Mouse (Mus musculus) kidney, embryonic 15.5 days (tissue): Measurements from ENCODE around the gene AI413582. TPM values are rescaled to one million over a fixed set of nuclear protein-coding genes. Genes with fewer than 3 reads are reported as not detected.
A peak's percentile ranks its signal among the peaks of the same experiment; 100 is the strongest.

Experiments used
- ATAC-seq: fragments of 200-750 bp; cut with Nextera tagmentation; replicated peaks from 2 replicates; pipeline ENCODE4 v1.8.0; 2017; ENCODE audit warnings: moderate TSS enrichment; ENCODE audit not compliant: low FRiP score
- H3K27ac ChIP-seq: fragments of 300-500 bp; sonication (generic); 2 replicates; pipeline ENCODE4 v1.5.1; 2015; ENCODE audit warnings: mild to moderate bottlenecking, inconsistent platforms
- H3K27me3 ChIP-seq: fragments of 300-500 bp; sonication (generic); 2 replicates; pipeline ENCODE4 v1.6.1; 2015; ENCODE audit warnings: inconsistent platforms
- H3K36me3 ChIP-seq: fragments of 300-500 bp; sonication (generic); 2 replicates; pipeline ENCODE4 v1.6.1; 2015; ENCODE audit warnings: inconsistent platforms
- H3K4me1 ChIP-seq: fragments of 300-500 bp; sonication (generic); 2 replicates; pipeline ENCODE4 v1.6.1; 2015; ENCODE audit warnings: inconsistent platforms
- H3K4me2 ChIP-seq: fragments of 300-500 bp; sonication (generic); 2 replicates; pipeline ENCODE4 v1.6.1; 2015; ENCODE audit warnings: moderate library complexity, mild to moderate bottlenecking, inconsistent platforms
- H3K4me3 ChIP-seq: fragments of 300-500 bp; sonication (generic); replicated peaks from 2 replicates; pipeline ENCODE4 v1.5.1; 2015; ENCODE audit warnings: mild to moderate bottlenecking, inconsistent platforms
- H3K9ac ChIP-seq: fragments of 300-500 bp; sonication (generic); 2 replicates; pipeline ENCODE4 v1.6.1; 2015; ENCODE audit warnings: mild to moderate bottlenecking, inconsistent platforms
- H3K9me3 ChIP-seq: fragments of 300-500 bp; sonication (generic); replicated peaks from 2 replicates; pipeline ENCODE4 v1.6.1; 2016; ENCODE audit warnings: inconsistent platforms
- WGBS: fragments of 180-500 bp; shearing (Covaris S2); methylation state at CpG from one replicate; pipeline ENCODE4 v1.1.7; 2015; ENCODE audit warnings: mixed read lengths; 5-methylcytosine and 5-hydroxymethylcytosine counted together
- polyA plus RNA-seq: library from polyadenylated mRNA; unstranded; fragments of >200 nt; fragmentation: Nextera tagmentation; extraction: Ambion mirVana; gene quantifications from 2 replicates; pipeline ENCODE4 v1.2.1, GENCODE M21; 2015

Gene AI413582
- polyA plus RNA-seq, 1 experiment from 2014 or later, result 17.3 TPM

DNA sequence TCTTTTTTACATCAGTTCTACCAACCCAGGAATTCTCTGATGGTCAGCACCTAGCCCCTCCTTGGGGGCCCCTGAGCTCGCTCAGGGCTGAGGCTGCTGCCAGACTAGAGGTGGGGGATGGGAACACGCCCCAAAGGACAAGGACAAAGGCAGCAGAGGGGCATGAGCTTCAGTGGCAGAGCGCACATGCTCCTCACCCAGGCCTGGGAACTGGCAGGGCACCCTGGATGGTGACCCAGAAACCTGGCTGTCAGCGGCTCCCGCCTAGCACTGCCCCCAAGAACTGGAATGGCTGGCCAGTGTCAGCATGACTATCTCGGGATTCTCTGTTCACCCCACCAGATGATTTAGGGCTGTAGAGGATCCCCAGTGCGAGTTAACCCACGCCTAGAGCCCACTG lies 16.3 kb downstream of the AI413582 start:
- 48% methylated on average over 8 of the region's 8 CpGs for WGBS
- H3K9ac ChIP-seq, result no peak overlapping the region

DNA sequence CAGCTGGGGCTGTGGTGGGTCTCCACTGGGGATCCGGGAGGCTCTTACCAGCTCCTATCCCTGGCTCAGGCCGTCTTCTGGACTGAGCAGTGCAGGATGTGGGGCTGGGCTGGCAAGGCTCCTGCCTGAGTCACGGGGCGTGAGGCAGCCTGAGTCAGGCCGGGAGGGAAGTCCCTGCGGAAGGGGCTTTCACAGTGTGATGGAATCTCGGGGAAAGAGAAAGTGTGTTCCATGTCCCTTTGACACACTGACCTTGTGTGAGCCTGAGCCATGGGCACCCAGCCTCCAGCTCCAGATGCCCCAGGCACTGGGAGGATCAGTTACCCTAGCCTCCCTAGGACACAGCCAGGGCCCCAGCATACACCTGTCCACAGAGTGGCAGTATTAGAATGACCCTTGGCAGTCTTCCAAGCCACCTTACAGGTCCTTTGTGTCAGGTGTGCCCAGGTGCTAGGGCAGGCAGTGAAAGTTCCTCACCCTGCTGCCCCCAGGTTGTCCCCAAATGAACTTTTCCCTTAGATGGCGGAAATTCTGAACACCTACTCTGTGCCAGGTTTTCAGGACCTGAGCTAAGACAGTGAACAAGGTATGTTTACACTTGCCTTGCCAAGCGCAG lies 18.2 kb downstream of the AI413582 start:
- Histone ChIP-seq H3K27me3 (no peaks in the 10 kb centered on the region), H3K4me3 (no peak overlapping the region), H3K4me1 (peaks cover 22% of the 10 kb centered on the region), H3K36me3 (no peaks in the 10 kb centered on the region), H3K9ac (no peak overlapping the region), H3K4me2 (no peak overlapping the region), H3K27ac (no peak overlapping the region), H3K9me3 (no peaks in the 10 kb centered on the region)
- ATAC-seq, result no peak
- 62% methylated on average over 9 of the region's 9 CpGs for WGBS

More for the DNA sequence above, 16.3 kb downstream of the AI413582 start:
- Histone ChIP-seq H3K27ac (0 out of 2 replicates have a peak overlapping the region, but pooled peaks have one; percentile 3), H3K27me3 (no peaks in the 10 kb centered on the region), H3K36me3 (no peaks in the 10 kb centered on the region), H3K4me2 (no peak overlapping the region), H3K9me3 (no peaks in the 10 kb centered on the region), H3K4me1 (peaks cover 19% of the 10 kb centered on the region), H3K4me3 (no peak overlapping the region)
- ATAC-seq, result no peak

DNA sequence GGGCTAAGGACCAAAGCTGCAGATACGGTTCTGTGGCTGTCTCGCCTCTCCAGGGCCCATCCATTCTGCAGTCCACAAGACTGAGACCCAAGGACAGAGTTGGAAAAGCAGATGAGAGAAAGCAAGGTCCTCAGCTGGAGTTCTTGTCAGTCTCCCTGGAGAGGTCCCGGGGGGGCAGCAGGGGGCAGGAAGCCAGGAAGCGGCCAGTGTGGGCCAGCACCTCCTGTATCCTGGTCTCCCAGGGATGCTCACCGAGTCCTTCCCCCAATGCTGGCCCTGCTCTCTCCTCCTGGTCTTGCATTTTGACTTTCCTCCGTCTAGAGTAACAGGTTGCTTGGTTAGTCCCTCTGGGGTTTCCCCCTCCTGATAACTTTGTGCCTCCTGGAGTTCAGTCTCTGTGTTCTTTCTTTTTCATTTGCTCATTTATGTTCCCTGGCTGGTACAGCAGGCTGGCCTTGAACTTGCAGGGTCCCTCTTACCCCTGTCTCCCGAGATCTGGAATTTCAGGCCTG lies 18.9 kb downstream of the AI413582 start:
- Histone ChIP-seq H3K27me3 (no peaks in the 10 kb centered on the region), H3K36me3 (no peaks in the 10 kb centered on the region), H3K4me1 (peaks cover 22% of the 10 kb centered on the region), H3K27ac (no peak overlapping the region), H3K4me3 (no peak overlapping the region), H3K9me3 (no peaks in the 10 kb centered on the region), H3K4me2 (no peak overlapping the region), H3K9ac (no peak overlapping the region)
- no peak for ATAC-seq
- WGBS, result 63% methylated on average over 7 of the region's 7 CpGs

DNA sequence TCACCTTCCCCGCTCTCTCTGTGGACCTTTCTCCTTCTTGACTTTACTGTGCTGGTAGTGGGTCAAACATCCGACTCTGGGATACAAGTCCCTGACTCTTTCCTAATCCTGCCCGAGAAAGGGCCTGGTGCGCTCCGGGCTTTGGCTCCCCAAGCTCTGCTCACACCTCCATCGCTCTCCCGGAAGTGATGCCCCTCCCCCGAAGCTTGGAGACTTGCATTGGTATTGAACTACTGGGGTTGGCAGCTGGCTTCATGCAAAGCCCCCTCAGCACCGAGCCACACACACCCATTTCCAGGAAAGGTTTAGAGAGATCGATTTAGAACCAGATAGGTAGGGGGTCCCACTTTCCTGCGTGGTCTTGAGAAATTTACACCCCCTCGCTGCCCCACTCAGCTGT lies 19.6 kb downstream of the AI413582 start:
- ATAC-seq, result no peak
- H3K4me1 ChIP-seq, result peaks cover 22% of the 10 kb centered on the region
- H3K9me3 ChIP-seq, result no peaks in the 10 kb centered on the region
- H3K27me3 ChIP-seq, result no peaks in the 10 kb centered on the region
- H3K4me3 ChIP-seq, result no peak overlapping the region
- no peak overlapping the region for H3K4me2 ChIP-seq
- H3K9ac ChIP-seq, result no peak overlapping the region
- no peak overlapping the region for H3K27ac ChIP-seq
- 45% methylated on average over 12 of the region's 12 CpGs for WGBS
- H3K36me3 ChIP-seq, result no peaks in the 10 kb centered on the region

DNA sequence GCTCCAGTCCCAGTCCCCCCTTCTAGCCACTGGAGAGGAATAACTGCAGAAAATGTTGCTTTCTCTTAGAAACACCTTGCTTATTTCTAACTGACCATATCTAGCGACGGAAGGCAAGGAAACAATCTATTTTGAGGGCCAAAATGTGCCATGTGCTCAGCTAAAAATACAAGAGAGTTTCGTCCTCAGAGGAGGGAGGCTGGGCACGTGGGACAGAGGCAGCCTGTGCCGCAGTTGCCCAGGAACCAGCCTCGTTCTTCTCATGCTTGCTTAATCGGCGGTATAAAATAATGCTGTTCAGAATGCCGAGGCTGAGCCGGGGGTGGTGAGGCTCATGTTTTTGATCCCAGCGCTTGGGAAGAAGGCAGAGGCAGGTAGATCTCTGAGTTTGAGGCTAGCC lies 21.0 kb downstream of the AI413582 start:
- Histone ChIP-seq H3K27me3 (no peaks in the 10 kb centered on the region), H3K4me2 (no peak overlapping the region), H3K4me3 (no peak overlapping the region), H3K9ac (no peak overlapping the region), H3K4me1 (peaks cover 20% of the 10 kb centered on the region), H3K27ac (no peak overlapping the region), H3K9me3 (no peaks in the 10 kb centered on the region), H3K36me3 (no peaks in the 10 kb centered on the region)
- ATAC-seq, result no peak
- 87% methylated on average over 11 of the region's 11 CpGs for WGBS

DNA sequence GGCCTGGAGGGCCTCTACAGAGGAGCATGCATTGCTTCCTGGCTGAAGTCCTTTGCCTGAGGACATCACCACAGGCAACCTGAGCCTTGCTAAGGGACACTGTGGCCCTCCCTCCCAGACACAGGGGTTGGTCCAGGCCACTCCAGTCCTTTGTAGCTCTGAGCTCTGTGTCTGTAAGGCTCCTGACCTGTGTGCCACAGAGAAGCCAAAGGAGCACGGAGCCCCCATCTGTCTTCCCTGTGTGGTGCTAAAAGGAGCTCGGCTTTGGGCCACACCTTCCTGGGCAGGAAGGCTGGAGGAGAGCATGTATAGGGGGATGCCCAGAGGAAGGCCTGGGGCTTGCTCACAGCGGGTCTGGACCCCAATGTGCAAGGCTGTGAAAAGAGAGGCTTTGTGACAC lies 23.6 kb downstream of the AI413582 start:
- WGBS, result 74% methylated on average over 3 of the region's 3 CpGs
- H3K27ac ChIP-seq, result no peak overlapping the region
- no peaks in the 10 kb centered on the region for H3K9me3 ChIP-seq
- H3K9ac ChIP-seq, result no peak overlapping the region
- no peak for ATAC-seq
- no peaks in the 10 kb centered on the region for H3K27me3 ChIP-seq
- H3K36me3 ChIP-seq, result no peaks in the 10 kb centered on the region
- 0 out of 2 replicates have a peak, but pooled peaks cover 13% of the 10 kb centered on the region for H3K4me1 ChIP-seq
- H3K4me3 ChIP-seq, result no peak overlapping the region
- H3K4me2 ChIP-seq, result no peak overlapping the region

DNA sequence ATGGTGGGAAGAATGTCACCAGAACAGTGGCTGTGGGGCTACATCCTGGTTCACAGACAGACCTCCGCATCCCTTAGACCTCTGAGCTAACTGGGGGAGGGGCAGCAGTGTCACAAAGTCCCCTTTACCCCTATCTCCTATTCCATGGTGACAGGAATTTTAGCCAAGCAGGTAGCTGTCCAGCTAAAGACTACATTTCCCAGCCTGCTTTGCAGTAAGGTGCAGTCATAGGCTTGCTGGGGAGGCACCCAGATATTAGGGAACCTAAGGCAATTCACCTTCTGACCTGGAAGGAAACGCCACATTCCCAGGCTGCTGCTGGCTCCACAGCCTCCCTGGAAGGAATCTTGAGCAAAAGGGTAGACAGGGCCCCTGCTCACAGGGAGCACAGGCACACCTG lies 24.3 kb downstream of the AI413582 start:
- Histone ChIP-seq H3K9ac (no peak overlapping the region), H3K27ac (no peak overlapping the region), H3K36me3 (no peaks in the 10 kb centered on the region), H3K9me3 (no peaks in the 10 kb centered on the region), H3K4me1 (0 out of 2 replicates have a peak, but pooled peaks cover 9% of the 10 kb centered on the region), H3K27me3 (no peaks in the 10 kb centered on the region), H3K4me2 (no peak overlapping the region), H3K4me3 (no peak overlapping the region)
- ATAC-seq, result no peak
- WGBS, result 68% methylated on average over 2 of the region's 2 CpGs

DNA sequence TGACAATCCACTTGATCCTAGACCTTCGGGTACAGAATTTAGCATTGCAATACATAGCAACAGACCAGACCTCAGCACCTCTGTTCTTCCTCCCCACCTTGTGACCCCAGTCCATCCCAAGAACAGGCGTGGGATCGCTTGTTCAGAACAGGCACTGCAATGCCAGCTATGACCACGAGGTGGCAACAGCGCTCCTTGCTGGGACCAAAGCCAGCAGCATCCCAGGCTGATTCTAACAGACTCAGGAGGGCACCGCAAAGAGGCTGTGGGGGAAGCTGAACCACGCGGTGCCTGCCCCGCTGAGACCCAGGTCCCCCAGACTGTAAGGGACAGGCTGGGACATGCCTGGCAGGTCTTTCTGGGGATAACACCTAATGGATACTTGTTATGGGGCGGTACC lies 30.8 kb downstream of the AI413582 start:
- no peaks in the 10 kb centered on the region for H3K27me3 ChIP-seq
- 0 out of 2 replicates have a peak overlapping the region, but pooled peaks have one; percentile 34 for H3K4me2 ChIP-seq
- ATAC-seq, result peak; percentile 33; the same call in 1 of the 2 replicates
- no peaks in the 10 kb centered on the region for H3K36me3 ChIP-seq
- 1% methylated on average over 10 of the region's 10 CpGs for WGBS
- peaks cover 4% of the 10 kb centered on the region for H3K4me1 ChIP-seq
- H3K4me3 ChIP-seq, result no peak overlapping the region
- no peak overlapping the region for H3K27ac ChIP-seq
- H3K9ac ChIP-seq, result no peak overlapping the region
- no peaks in the 10 kb centered on the region for H3K9me3 ChIP-seq

DNA sequence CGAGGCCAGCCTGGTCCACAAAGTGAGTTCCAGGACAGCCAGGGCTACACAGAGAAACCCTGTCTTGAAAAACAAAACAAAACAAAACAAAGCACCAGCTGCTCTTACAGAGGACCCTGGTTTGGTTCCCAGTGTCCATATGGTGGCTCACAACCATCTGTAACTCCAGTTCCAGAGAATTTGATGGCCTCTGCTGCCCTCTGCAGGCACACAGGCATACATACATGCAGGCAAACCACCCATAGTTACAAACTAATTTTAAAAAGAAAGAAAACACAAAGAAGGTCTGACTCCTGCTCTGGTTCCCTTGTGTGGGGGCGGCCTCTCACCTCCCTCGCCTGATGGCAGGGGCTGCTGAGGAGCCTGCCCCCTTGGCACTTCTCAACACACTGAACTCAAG lies 32.2 kb downstream of the AI413582 start:
- Histone ChIP-seq H3K27me3 (no peaks in the 10 kb centered on the region), H3K9me3 (no peaks in the 10 kb centered on the region), H3K4me3 (no peak overlapping the region), H3K27ac (no peak overlapping the region), H3K4me1 (peaks cover 4% of the 10 kb centered on the region), H3K9ac (no peak overlapping the region), H3K36me3 (no peaks in the 10 kb centered on the region), H3K4me2 (no peak overlapping the region)
- ATAC-seq, result no peak
- WGBS, result 88% methylated on average over 3 of the region's 3 CpGs

DNA sequence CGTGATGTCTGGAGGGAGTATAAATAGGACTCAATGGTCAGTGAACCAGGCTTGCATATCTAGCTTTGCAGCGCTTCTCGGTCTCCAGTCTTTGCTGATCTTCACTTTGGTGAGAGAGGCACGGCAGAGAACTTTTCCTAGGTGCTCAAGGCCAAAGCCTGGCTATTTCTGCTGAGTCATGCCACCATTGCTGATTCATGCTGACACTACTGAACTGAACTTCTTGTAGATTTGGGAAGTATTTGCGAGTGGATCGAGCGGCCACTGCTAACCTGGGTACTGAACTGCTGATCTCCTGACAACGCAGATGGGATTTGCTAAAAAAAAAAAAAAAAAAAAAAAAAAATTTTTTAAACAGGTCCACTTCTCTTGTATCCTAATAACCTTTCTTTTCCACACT lies 33.5 kb downstream of the AI413582 start:
- no peak for ATAC-seq
- H3K4me2 ChIP-seq, result no peak overlapping the region
- 90% methylated on average over 8 of the region's 8 CpGs for WGBS

DNA sequence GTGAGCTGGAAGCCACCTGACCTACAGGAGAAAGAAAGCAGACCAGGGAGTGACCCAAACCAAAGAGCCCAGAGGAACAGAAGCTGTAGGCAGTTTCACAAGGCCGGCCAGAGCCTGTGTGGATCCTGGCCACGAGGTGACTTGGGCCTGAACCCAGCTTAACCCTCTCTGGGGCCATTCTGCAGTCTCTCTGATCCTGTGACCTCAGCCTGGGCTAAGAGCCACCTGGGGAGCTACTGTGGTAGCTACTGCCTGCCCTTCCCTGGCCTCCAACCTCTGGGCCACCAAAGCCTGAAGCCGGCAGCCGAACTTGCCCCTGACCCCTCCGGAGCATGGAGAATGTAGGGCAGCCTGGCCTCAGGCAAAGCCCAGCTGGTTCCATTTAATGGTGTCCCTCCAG lies 36.8 kb downstream of the AI413582 start:
- WGBS, result 60% methylated on average over 5 of the region's 5 CpGs
- no peak overlapping the region for H3K4me3 ChIP-seq
- H3K27ac ChIP-seq, result no peak overlapping the region
- H3K36me3 ChIP-seq, result no peaks in the 10 kb centered on the region
- ATAC-seq, result no peak
- H3K9me3 ChIP-seq, result no peaks in the 10 kb centered on the region
- no peaks in the 10 kb centered on the region for H3K27me3 ChIP-seq
- no peak overlapping the region for H3K9ac ChIP-seq
- peaks cover 9% of the 10 kb centered on the region; the same call in 1 of the 2 replicates for H3K4me1 ChIP-seq
- H3K4me2 ChIP-seq, result no peak overlapping the region

More for the DNA sequence above, 33.5 kb downstream of the AI413582 start:
- Histone ChIP-seq H3K4me3 (no peak overlapping the region), H3K9me3 (no peaks in the 10 kb centered on the region), H3K36me3 (no peaks in the 10 kb centered on the region), H3K27me3 (no peaks in the 10 kb centered on the region), H3K27ac (no peak overlapping the region), H3K4me1 (peaks cover 12% of the 10 kb centered on the region), H3K9ac (no peak overlapping the region)

DNA sequence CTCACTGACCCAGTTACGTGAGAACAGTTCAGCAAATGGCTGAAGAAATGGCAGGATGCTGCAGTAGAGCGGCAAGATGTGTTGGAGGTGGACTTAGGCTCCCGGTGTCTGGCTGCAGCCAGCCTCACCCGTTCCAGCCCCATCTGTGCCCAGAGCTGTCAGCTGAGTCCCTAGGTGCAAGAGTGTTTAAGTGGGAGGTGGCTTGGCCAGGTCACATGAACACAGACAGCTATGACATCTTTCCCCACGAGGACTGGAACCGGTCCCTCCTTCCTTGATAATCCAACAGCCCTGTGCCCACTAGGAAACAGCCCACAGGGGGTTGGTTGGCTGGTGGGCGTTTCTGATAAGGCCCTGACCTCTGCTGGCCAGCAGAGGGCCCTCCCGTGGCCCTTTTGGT lies 37.5 kb downstream of the AI413582 start:
- Histone ChIP-seq H3K4me2 (no peak overlapping the region), H3K27ac (no peak overlapping the region), H3K4me1 (peaks cover 9% of the 10 kb centered on the region; the same call in 1 of the 2 replicates), H3K9me3 (no peaks in the 10 kb centered on the region), H3K36me3 (no peaks in the 10 kb centered on the region), H3K27me3 (0 out of 2 replicates have a peak, but pooled peaks cover 3% of the 10 kb centered on the region), H3K4me3 (no peak overlapping the region), H3K9ac (no peak overlapping the region)
- 38% methylated on average over 8 of the region's 8 CpGs for WGBS
- ATAC-seq, result 0 out of 2 replicates have a peak, but pooled peaks have one; percentile 9
